In genomic region chr12:55492184-55492898, GRCm38 (mm10) we compare ENCODE assay signal across 8 mouse cellular contexts. TPM values are rescaled to one million over a fixed set of nuclear protein-coding genes. Genes with fewer than 3 reads are reported as not detected.
DNase-seq lines count a peak whose midpoint lies in the region; ATAC-seq lines count a peak whose summit lies in the region.

Gene Nfkbia (minus strand): TSS chr12:55492647.

- H3K4me2 ChIP-seq in heart, embryonic 14.5 days (ENCODE audit: low read length): peak within 1 kb of the TSS; percentile 80
- peak within 1 kb of the TSS; percentile 96 for H3K4me2 ChIP-seq in liver, embryonic 12.5 days

- peak within 1 kb of the TSS; percentile 99 for H3K9ac ChIP-seq in heart, embryonic 14.5 days (ENCODE audit: low read length)
- peak within 1 kb of the TSS; percentile 92 for H3K9ac ChIP-seq in liver, embryonic 12.5 days

- H3K36me3 ChIP-seq in forebrain, embryonic 10.5 days (replicated peaks): peaks cover 37% of the 10 kb centered on the region
- peaks cover 42% of the 10 kb centered on the region for H3K36me3 ChIP-seq in heart, embryonic 14.5 days (ENCODE audit: control insufficient read depth, insufficient read depth, low read length)
- H3K36me3 ChIP-seq in liver, embryonic 12.5 days: peaks cover 30% of the 10 kb centered on the region
- peaks cover 24% of the 10 kb centered on the region for H3K36me3 ChIP-seq in splenic B cell, adult 2 months (ENCODE audit: control insufficient read depth, insufficient read depth, low read length, poor library complexity, severe bottlenecking)

- DNase-seq in CD8-positive naive resting alpha-beta T cell, adult 2 months (ENCODE audit: low read depth in 2 of 2, low spot score in 2 of 2): peak; percentile 92 to 94
- peak; percentile 81 for DNase-seq in c-Kit-positive CD71-negative TER-119-negative erythroid progenitor cells, embryonic 14.5 days (ENCODE audit: low read depth)
- peak; percentile 91 for DNase-seq in forebrain, embryonic 10.5 days (ENCODE audit: extremely low spot score, low spot score)
- peak; percentile 96 for DNase-seq in kidney, postnatal 14 days
- peak; percentile 97 for DNase-seq in naive thymus-derived CD4-positive, alpha-beta T cell, adult 2 months (ENCODE audit: low read depth)
- DNase-seq in splenic B cell, adult 2 months (ENCODE audit: low read depth, low spot score): peak; percentile 96

- ATAC-seq in heart, embryonic 14.5 days (ENCODE audit: insufficient number of reproducible peaks, insufficient read depth, low FRiP score, low read depth): peak; percentile 84
- ATAC-seq in liver, embryonic 12.5 days: peak; percentile 79

- WGBS in forebrain, embryonic 10.5 days: under 1% methylated on average over 57 of the region's 58 CpGs
- under 1% methylated on average over 51 of the region's 58 CpGs for WGBS in heart, embryonic 14.5 days
- WGBS in liver, embryonic 12.5 days (ENCODE audit: insufficient replicate concordance): under 1% methylated on average over 47 of the region's 58 CpGs

- peak within 1 kb of the TSS; percentile 65 for H3K4me3 ChIP-seq in forebrain, embryonic 10.5 days
- H3K4me3 ChIP-seq in heart, embryonic 14.5 days (ENCODE audit: control insufficient read depth in 1 of 2, insufficient read depth in 1 of 2, low read depth in 1 of 2, low read length in 2 of 2): peak within 1 kb of the TSS; percentile 71 to 95
- H3K4me3 ChIP-seq in liver, embryonic 12.5 days: peak within 1 kb of the TSS; percentile 88

- H3K27ac ChIP-seq in forebrain, embryonic 10.5 days: peak within 1 kb of the TSS; percentile 98
- H3K27ac ChIP-seq in heart, embryonic 14.5 days (replicated peaks in 1 of 2; ENCODE audit: control insufficient read depth in 1 of 2, insufficient read depth in 1 of 2, low read depth in 2 of 2, low read length in 2 of 2): peak within 1 kb of the TSS; percentile 97 to 100
- peak within 1 kb of the TSS; percentile 96 for H3K27ac ChIP-seq in liver, embryonic 12.5 days

- 0 out of 2 replicates have a peak, but pooled peaks cover 8% of the 10 kb centered on the region for H3K27me3 ChIP-seq in forebrain, embryonic 10.5 days (ENCODE audit: poor library complexity, severe bottlenecking)
- H3K27me3 ChIP-seq in heart, embryonic 14.5 days (ENCODE audit: control insufficient read depth, insufficient read depth, low read length): no peaks in the 10 kb centered on the region
- no peaks in the 10 kb centered on the region for H3K27me3 ChIP-seq in liver, embryonic 12.5 days (replicated peaks)
- no peaks in the 10 kb centered on the region for H3K27me3 ChIP-seq in splenic B cell, adult 2 months (ENCODE audit: control insufficient read depth, insufficient read depth, low read length, poor library complexity, severe bottlenecking)

- H3K4me1 ChIP-seq in forebrain, embryonic 10.5 days: peaks cover 32% of the 10 kb centered on the region
- peaks cover 20 to 27% of the 10 kb centered on the region in 2 experiments for H3K4me1 ChIP-seq in heart, embryonic 14.5 days (ENCODE audit: control insufficient read depth in 2 of 2, insufficient read depth in 2 of 2, low read length in 2 of 2)
- peaks cover 38% of the 10 kb centered on the region for H3K4me1 ChIP-seq in liver, embryonic 12.5 days

- H3K9me3 ChIP-seq in forebrain, embryonic 10.5 days: no peaks in the 10 kb centered on the region
- no peaks in the 10 kb centered on the region for H3K9me3 ChIP-seq in heart, embryonic 14.5 days (ENCODE audit: control insufficient read depth, low read length)
- H3K9me3 ChIP-seq in liver, embryonic 12.5 days (replicated peaks): no peaks in the 10 kb centered on the region

RNA-seq across cellular contexts. Expression of gene Nfkbia, which starts in this region (rescaled TPM):
- 34.3 and 36.1 TPM in 2 replicates for polyA plus RNA-seq in forebrain, embryonic 10.5 days (2016; fragmentation: Nextera tagmentation; extraction: Ambion mirVana)
- polyA plus RNA-seq in heart, embryonic 14.5 days (2014; fragmentation: Nextera tagmentation; extraction: Ambion mirVana): 58.6 and 64.9 TPM in 2 replicates
- 14.5 and 15.7 TPM in 2 replicates for polyA plus RNA-seq in liver, embryonic 12.5 days (2016; fragmentation: Nextera tagmentation; extraction: Ambion mirVana)

Comparison
In these comparisons a context has a peak if more than half of its experiments do, and no peak if none do; other contexts are left out.
1. Peak in every context shown above with its lines: DNase-seq, ATAC-seq, H3K4me3 ChIP-seq and H3K27ac ChIP-seq.